Mouse (Mus musculus) spleen, adult 10 weeks (tissue): ENCODE measurements around the gene Fbxl8. TPM values are rescaled to one million over a fixed set of nuclear protein-coding genes. Genes with fewer than 3 reads are reported as not detected.

ENCODE experiments used
- polyA plus RNA-seq: library from polyadenylated mRNA; stranded (reverse); fragments of 350-450 nt; fragmentation: Illumina TruSeq; extraction: RNeasy Lipid Tissue Mini Kit (QIAGEN cat#74804); gene quantifications from one replicate; pipeline ENCODE4 v1.2.3, GENCODE M21; 2015; ENCODE audit warnings: low replicate concordance; ENCODE audit not compliant: insufficient read depth

Gene Fbxl8
- 3.3 TPM for polyA plus RNA-seq

GRCm38 (mm10) chr8:105264024-105264982 lies at the start of gene Fbxl8, which contains the start of gene Tradd:
Gene Fbxl8 (plus strand): TSS chr8:105264648.
Gene Tradd (minus strand): TSS chr8:105264609.

DNA sequence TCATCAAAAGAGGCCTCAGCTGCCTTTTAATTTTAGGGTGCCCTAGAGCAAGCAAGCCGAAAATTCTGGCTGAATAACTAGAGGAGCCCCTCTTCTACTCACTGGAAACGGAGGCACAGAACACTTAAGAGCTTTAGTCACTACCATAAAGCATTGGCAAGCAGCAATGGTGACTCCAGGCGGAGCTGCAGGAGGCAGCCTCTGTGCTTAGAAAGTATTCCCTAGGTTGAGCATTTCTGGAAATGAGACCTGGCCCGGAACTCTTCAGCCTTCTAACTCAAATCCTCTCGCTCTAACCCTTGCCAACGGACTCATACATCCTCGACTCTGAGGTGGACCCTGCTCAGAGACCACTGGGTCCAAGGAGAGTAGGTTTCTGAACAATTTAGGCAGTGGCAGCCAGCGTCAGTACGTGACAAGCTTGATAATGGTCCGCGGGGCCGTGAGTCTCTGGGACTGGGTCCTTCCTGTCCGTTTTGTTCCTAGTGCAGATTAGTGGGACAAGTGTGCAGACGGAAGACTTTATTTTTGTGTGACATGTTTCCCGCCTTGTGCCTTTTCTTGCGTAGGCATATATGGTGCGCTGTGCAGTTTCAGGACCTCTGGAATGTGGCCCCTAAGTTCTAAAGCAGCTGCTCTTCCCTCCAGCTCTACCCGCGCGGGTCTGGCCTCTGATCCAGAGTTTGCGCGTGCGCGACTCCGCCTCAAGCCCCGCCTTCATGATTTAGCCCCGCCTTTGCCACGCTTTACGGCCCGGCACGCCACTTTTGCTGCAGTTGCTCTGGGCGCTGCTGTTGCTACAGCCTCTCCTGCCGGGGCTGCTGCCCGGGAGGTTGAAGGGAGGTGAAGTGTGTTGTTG lies 39.8 kb upstream of the Fbxl8 start, which contains the start of gene D230025D16Rik:
D230025D16Rik (plus strand) TSS at position 733 of the 859 bp plus-strand sequence.

GRCm38 (mm10) chr8:105254966-105255350 lies 9.5 kb upstream of the Fbxl8 start, which contains the start of gene B3gnt9:
Gene B3gnt9 (minus strand): TSS chr8:105255153.

GRCm38 (mm10) chr8:105269461-105269947 lies 5.1 kb downstream of the Fbxl8 start, which contains the start of gene Hsf4:
Gene Hsf4 (plus strand): TSS chr8:105269801.

GRCm38 (mm10) chr8:105275840-105276239 lies 11.4 kb downstream of the Fbxl8 start, which contains the start of gene Nol3:
Gene Nol3 (plus strand): TSS chr8:105276140.

DNA sequence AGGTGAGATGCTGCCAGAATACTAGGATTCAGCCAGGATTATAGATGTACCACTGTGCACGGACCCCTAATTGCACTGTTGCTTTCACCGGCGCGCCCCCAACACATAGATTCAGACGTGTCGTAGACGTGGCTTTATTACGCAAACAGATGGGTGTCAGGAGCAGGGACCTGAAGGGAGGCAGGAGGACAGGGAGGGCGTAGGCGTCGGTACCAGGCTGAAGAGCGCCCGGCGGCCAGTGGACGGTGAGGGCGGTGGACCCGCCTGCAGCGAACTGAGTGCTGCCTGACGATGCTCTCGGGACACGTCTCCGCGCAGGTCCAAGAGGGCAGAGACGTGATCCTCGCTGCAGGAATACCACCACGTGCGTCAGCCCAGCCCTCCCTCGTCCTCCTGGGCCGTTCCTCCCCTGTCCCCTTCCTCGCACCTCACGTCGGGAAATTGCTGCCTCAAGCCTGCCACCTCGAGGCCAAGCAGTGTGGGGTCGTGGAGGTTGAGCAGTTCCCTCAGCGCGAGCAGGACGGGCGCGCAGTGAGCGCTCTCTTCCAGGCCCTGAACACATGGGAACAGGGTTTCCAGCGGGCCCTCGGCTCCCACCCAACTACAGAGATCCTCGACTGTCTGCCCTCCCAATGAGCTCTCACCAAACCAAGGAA lies 25.5 kb downstream of the Fbxl8 start, which contains the start of gene 4931428F04Rik:
4931428F04Rik (minus strand) TSS at position 60 of the 656 bp plus-strand sequence.

GRCm38 (mm10) chr8:105295895-105296573 lies 31.6 kb downstream of the Fbxl8 start, which contains the start of gene Exoc3l:
Gene Exoc3l (minus strand): TSS chr8:105296101.

DNA sequence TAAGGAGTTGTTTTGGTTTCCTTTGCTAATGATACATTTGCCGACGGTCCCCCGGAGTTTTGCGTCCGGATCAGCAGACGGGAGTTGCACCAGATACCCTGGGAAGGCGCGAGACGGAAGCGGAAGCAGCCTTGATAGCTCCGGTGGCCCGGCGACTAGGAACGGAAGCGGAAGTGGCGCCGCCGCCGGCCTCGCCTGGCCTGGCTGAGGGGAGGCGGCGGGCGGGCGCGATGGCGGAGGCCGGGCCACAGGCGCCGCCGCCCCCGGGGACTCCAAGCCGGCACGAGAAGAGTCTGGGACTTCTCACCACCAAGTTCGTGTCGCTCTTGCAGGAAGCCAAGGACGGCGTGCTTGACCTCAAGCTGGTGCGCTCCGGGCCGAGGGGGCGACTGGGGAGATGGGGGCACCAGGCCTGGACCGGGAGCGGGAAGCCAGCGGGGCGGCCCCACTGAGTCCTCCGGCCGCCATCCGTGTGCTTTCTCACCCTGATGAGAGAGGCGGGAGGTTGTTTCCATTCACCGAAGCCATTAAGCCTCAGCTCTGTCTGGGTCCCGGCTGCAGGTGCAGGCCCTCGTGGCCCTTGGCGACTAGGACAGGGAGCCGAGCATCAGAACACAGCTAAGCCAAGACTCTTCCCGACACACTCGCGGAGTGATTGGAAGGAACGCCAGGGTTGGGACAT lies 33.2 kb downstream of the Fbxl8 start, which contains the start of gene E2f4:
E2f4 (plus strand) TSS at position 153 of the 682 bp plus-strand sequence.

GRCm38 (mm10) chr8:105305211-105306145 lies 41.0 kb downstream of the Fbxl8 start, which contains the start of gene Elmo3:
Gene Elmo3 (plus strand): TSS chr8:105305601.

Other genes starting within 250 kb of the Fbxl8 start
- not detected for gene Ces3a, start 216.0 kb upstream of the Fbxl8 start, polyA plus RNA-seq
- gene Ces3b, start 180.9 kb upstream of the Fbxl8 start, polyA plus RNA-seq: not detected
- not detected for gene Ces4a, start 132.8 kb upstream of the Fbxl8 start, polyA plus RNA-seq
- 149 TPM for gene Cbfb, start 94.0 kb upstream of the Fbxl8 start, polyA plus RNA-seq
- gene D230025D16Rik, start 39.5 kb upstream of the Fbxl8 start, polyA plus RNA-seq: 22.6 TPM
- 4.9 TPM for gene B3gnt9, start 9.5 kb upstream of the Fbxl8 start, polyA plus RNA-seq
- 12.7 TPM for gene Tradd, start within 50 bp of the Fbxl8 start, polyA plus RNA-seq
- 0.29 TPM for gene Hsf4, start 5.2 kb downstream of the Fbxl8 start, polyA plus RNA-seq
- 0.59 TPM for gene Nol3, start 11.5 kb downstream of the Fbxl8 start, polyA plus RNA-seq
- gene 4931428F04Rik, start 25.2 kb downstream of the Fbxl8 start, polyA plus RNA-seq: 4.4 TPM
- 7.8 TPM for gene Exoc3l, start 31.5 kb downstream of the Fbxl8 start, polyA plus RNA-seq
- gene E2f4, start 33.0 kb downstream of the Fbxl8 start, polyA plus RNA-seq: 61.9 TPM
- 2.7 TPM for gene Elmo3, start 41.0 kb downstream of the Fbxl8 start, polyA plus RNA-seq
- 0.98 TPM for gene Lrrc29, start 61.6 kb downstream of the Fbxl8 start, polyA plus RNA-seq
- gene Tmem208, start 61.7 kb downstream of the Fbxl8 start, polyA plus RNA-seq: 42.6 TPM
- gene Fhod1, start 83.3 kb downstream of the Fbxl8 start, polyA plus RNA-seq: 19.5 TPM
- gene Slc9a5, start 84.2 kb downstream of the Fbxl8 start, polyA plus RNA-seq: 1.6 TPM
- gene Plekhg4, start 108.6 kb downstream of the Fbxl8 start, polyA plus RNA-seq: 0.21 TPM
- 0.73 TPM for gene Kctd19, start 148.9 kb downstream of the Fbxl8 start, polyA plus RNA-seq
- gene Lrrc36, start 148.9 kb downstream of the Fbxl8 start, polyA plus RNA-seq: not detected
- 1.5 TPM for gene Tppp3, start 206.9 kb downstream of the Fbxl8 start, polyA plus RNA-seq
- gene Zdhhc1, start 232.3 kb downstream of the Fbxl8 start, polyA plus RNA-seq: 5.3 TPM